8 mouse cellular contexts compared by ENCODE assay signal in the genomic region with DNA sequence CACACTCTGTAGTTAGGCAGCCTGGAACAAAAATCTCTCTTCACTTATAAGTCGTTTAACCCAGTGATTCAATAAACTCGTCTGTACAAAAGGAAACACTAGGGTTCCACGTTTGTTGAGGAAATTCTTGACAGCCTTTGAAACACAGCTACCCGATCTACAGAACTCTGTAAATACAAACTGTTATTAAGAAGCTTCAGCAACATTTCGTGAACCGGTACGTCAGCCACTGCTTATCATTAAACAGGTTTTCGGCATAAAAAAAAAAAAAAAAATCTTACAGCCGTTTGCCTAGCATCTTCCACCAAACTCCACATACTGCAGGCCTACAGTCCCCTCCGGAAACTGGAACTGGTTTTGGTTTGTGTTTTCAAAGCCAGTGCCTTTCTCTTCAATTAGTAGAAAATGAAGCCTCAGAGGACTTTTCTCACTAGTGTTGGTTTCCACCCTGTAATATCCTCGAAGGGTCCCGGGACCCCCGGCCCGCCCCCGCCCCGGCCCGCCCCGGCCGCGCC. TPM values are rescaled to one million over a fixed set of nuclear protein-coding genes. Genes with fewer than 3 reads are reported as not detected.
A peak's percentile ranks its signal among the peaks of the same experiment; 100 is the strongest.
DNase-seq lines count a peak whose midpoint lies in the region; ATAC-seq and TF ChIP-seq lines count a peak whose summit lies in the region.

No protein-coding gene starts in this region.

- peak overlapping the region; percentile 26 for H3K4me2 ChIP-seq in limb, embryonic 15.5 days
- peak overlapping the region; percentile 88 for H3K4me2 ChIP-seq in stomach, embryonic 16.5 days (ENCODE audit: low read depth, low read length)

- no peaks in the 10 kb centered on the region for H3K27me3 ChIP-seq in C2C12 (ENCODE audit: control insufficient read depth, insufficient read depth, insufficient read length)
- no peaks in the 10 kb centered on the region for H3K27me3 ChIP-seq in limb, embryonic 15.5 days
- no peaks in the 10 kb centered on the region for H3K27me3 ChIP-seq in stomach, embryonic 16.5 days (ENCODE audit: control insufficient read depth, insufficient read depth, low read length)

- DNase-seq in cerebellum, adult 9-11 months: peak; percentile 3
- DNase-seq in fibroblast of lung, adult 2 months (ENCODE audit: low read depth): peak; percentile 20
- no peak for DNase-seq in urinary bladder, postnatal 10 days (ENCODE audit: low spot score)
- no peak for DNase-seq in urinary bladder, adult 18-20 months (ENCODE audit: low spot score in 2 of 2)

- under 1% methylated on average over 19 of the region's 20 CpGs for WGBS in limb, embryonic 15.5 days
- under 1% methylated on average over 20 of the region's 20 CpGs for WGBS in stomach, embryonic 16.5 days

- peak overlapping the region; percentile 74 for H3K4me3 ChIP-seq in C2C12 (ENCODE audit: insufficient read depth, poor library complexity, severe bottlenecking)
- H3K4me3 ChIP-seq in limb, embryonic 15.5 days: peak overlapping the region; percentile 89
- H3K4me3 ChIP-seq in stomach, embryonic 16.5 days (replicated peaks; ENCODE audit: low read length): peak overlapping the region; percentile 88

- peak overlapping the region; percentile 42; the same call in 1 of the 2 replicates for H3K9ac ChIP-seq in limb, embryonic 15.5 days
- peak overlapping the region; percentile 83 for H3K9ac ChIP-seq in stomach, embryonic 16.5 days (ENCODE audit: low read length)

- 0 out of 2 replicates have a peak, but pooled peaks cover 3% of the 10 kb centered on the region for H3K4me1 ChIP-seq in limb, embryonic 15.5 days
- H3K4me1 ChIP-seq in stomach, embryonic 16.5 days (ENCODE audit: control insufficient read depth, insufficient read depth, low read length): peaks cover 5% of the 10 kb centered on the region

- H3K27ac ChIP-seq in limb, embryonic 15.5 days: peak overlapping the region; percentile 89
- H3K27ac ChIP-seq in stomach, embryonic 16.5 days (ENCODE audit: low read length): peak overlapping the region; percentile 86

- peaks cover 44% of the 10 kb centered on the region for H3K79me2 ChIP-seq in C2C12 (ENCODE audit: control insufficient read depth, insufficient read depth)

- no peaks in the 10 kb centered on the region for H3K9me3 ChIP-seq in limb, embryonic 15.5 days
- no peaks in the 10 kb centered on the region for H3K9me3 ChIP-seq in stomach, embryonic 16.5 days (replicated peaks; ENCODE audit: control insufficient read depth, low read length)

- H3K79me3 ChIP-seq in C2C12 (ENCODE audit: low read depth): peaks cover 32% of the 10 kb centered on the region

- H3K36me3 ChIP-seq in C2C12 (ENCODE audit: control insufficient read depth, insufficient read depth): peaks cover 19% of the 10 kb centered on the region
- H3K36me3 ChIP-seq in limb, embryonic 15.5 days: peaks cover 14% of the 10 kb centered on the region
- no peaks in the 10 kb centered on the region for H3K36me3 ChIP-seq in stomach, embryonic 16.5 days (ENCODE audit: control insufficient read depth, insufficient read depth, low read length)

- ATAC-seq in cerebellum, adult (ENCODE audit: insufficient number of reproducible peaks, low FRiP score, low TSS enrichment): no peak; the same call in 1 of the 2 replicates
- ATAC-seq in limb, embryonic 15.5 days (ENCODE audit: insufficient number of reproducible peaks, low FRiP score, low TSS enrichment, low read depth): no peak
- no peak; the same call in 1 of the 2 replicates for ATAC-seq in stomach, embryonic 16.5 days (ENCODE audit: insufficient read depth, low FRiP score)

- peak overlapping the region; percentile 59 for H3ac ChIP-seq in C2C12 (ENCODE audit: control insufficient read depth, insufficient read length, low read depth)

- TF ChIP-seq CTCF in C2C12 (IDR thresholded peaks at IDR 0.05; ENCODE audit: control insufficient read depth, insufficient read depth, insufficient read length): no peak

TF ChIP-seq in C2C12, 6 proteins besides CTCF, POLR2A, EP300 and RAD21:
- TF ChIP-seq MAX (IDR thresholded peaks at IDR 0.05): no peak
- TF ChIP-seq MYOD1 (IDR thresholded peaks at IDR 0.05; ENCODE audit: control insufficient read depth, insufficient read length, low read depth): no peak
- TF ChIP-seq CEBPB (IDR thresholded peaks at IDR 0.05; ENCODE audit: low read depth): no peak
- no peak for TF ChIP-seq MYOG (IDR thresholded peaks at IDR 0.05; ENCODE audit: control insufficient read depth, extremely low read depth, insufficient read length)
- TF ChIP-seq USF1 (IDR thresholded peaks at IDR 0.05; ENCODE audit: low read depth): no peak
- no peak for TF ChIP-seq FOSL1 (IDR thresholded peaks at IDR 0.05; ENCODE audit: insufficient read depth, low read length, poor library complexity, severe bottlenecking)

RNA-seq across cellular contexts. Expression of a gene that starts 0.6 kb away (rescaled TPM):
- polyA plus RNA-seq in C2C12 (2012; fragmentation: generic; extraction: Trizol): 11.8 TPM
- 151 and 165 TPM in 2 replicates for polyA plus RNA-seq in limb, embryonic 15.5 days (2015; fragmentation: Nextera tagmentation; extraction: Ambion mirVana)
- 125 and 145 TPM in 2 replicates for polyA plus RNA-seq in stomach, embryonic 16.5 days (2015; fragmentation: Nextera tagmentation; extraction: Ambion mirVana)

RNA-seq across cellular contexts. Expression of a gene that starts 58.6 kb away (rescaled TPM):
- polyA plus RNA-seq in C2C12 (2012; fragmentation: generic; extraction: Trizol): 2.9 TPM
- polyA plus RNA-seq in limb, embryonic 15.5 days (2015; fragmentation: Nextera tagmentation; extraction: Ambion mirVana): 2.8 TPM in 1 of 2 replicates, not detected in the other
- polyA plus RNA-seq in stomach, embryonic 16.5 days (2015; fragmentation: Nextera tagmentation; extraction: Ambion mirVana): 1.5 and 3.5 TPM in 2 replicates

Comparison
In these comparisons a context has a peak if more than half of its experiments do, and no peak if none do; other contexts are left out.
1. DNase-seq: peak in cerebellum, adult 9-11 months (single experiment) and fibroblast of lung, adult 2 months (single experiment); none in urinary bladder, postnatal 10 days (single experiment) and urinary bladder, adult 18-20 months (0 of 2).
2. Peak in every context shown above with its lines, with median percentiles within 50 percentile points of each other: H3K4me3 ChIP-seq.